ENCODE assay signal across 8 mouse cellular contexts in the genomic region with DNA sequence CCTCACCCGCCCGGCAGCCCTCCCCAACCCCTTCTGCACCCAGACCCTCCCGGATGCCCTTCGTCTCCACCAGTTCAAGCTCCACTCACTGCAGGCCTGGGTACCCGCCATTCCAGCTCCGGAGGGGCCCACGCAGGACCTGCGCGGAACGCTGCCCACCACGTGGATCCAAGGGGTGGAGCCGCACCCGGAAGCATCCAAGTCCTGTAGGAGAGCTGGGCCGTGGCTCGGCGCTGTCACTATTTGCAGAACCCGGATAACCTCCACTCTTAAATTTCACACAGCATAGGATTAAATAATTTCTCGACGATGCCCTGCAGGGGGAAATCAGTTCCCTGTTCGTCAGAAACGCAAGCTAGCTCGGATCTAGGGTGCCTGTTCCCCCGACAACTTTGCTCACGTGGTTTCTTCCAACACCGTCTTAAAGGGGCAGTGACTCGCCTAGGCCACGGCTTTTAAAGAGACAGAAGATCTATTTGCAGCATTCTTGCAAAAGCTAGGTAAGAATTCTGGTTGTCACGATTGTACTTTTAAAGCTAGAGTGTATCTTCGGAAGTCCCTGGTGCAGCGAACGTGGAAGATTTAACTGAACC. TPM values are rescaled to one million over a fixed set of nuclear protein-coding genes. Genes with fewer than 3 reads are reported as not detected.
DNase-seq lines count a peak whose midpoint lies in the region; ATAC-seq and TF ChIP-seq lines count a peak whose summit lies in the region.

TSS of gene Cd3eap (minus strand) at position 185 of the 593 bp plus-strand sequence.
TSS of gene Ppp1r13l (plus strand) at position 451 of the 593 bp plus-strand sequence.

- peak within 1 kb of the TSS; percentile 98 for H3K4me2 ChIP-seq in embryonic facial prominence, embryonic 13.5 days
- peak within 1 kb of the TSS; percentile 98 for H3K4me2 ChIP-seq in limb, embryonic 12.5 days
- H3K4me2 ChIP-seq in midbrain, embryonic 14.5 days (ENCODE audit: low read length), result peak within 1 kb of the TSS; percentile 97

- H3K27ac ChIP-seq in embryonic facial prominence, embryonic 13.5 days, result peak within 1 kb of the TSS; percentile 71
- H3K27ac ChIP-seq in limb, embryonic 12.5 days, result peak within 1 kb of the TSS; percentile 50; the same call in 1 of the 2 replicates
- H3K27ac ChIP-seq in midbrain, embryonic 14.5 days (replicated peaks; ENCODE audit: low read depth, low read length), result no peak within 1 kb of the TSS; the same call in 1 of the 2 replicates
- H3K27ac ChIP-seq in spleen, adult 2 months (ENCODE audit: insufficient read depth, low read length), result peak within 1 kb of the TSS; percentile 41; the same call in 1 of the 2 replicates

- H3K27me3 ChIP-seq in embryonic facial prominence, embryonic 13.5 days, result peaks cover 11% of the 10 kb centered on the region
- peaks cover 16% of the 10 kb centered on the region for H3K27me3 ChIP-seq in limb, embryonic 12.5 days
- H3K27me3 ChIP-seq in midbrain, embryonic 14.5 days (ENCODE audit: control insufficient read depth, insufficient read depth, low read length), result 0 out of 2 replicates have a peak, but pooled peaks cover 6% of the 10 kb centered on the region
- H3K27me3 ChIP-seq in spleen, adult 2 months (ENCODE audit: control insufficient read depth, insufficient read depth, low read length), result peaks cover 6% of the 10 kb centered on the region

- peak within 1 kb of the TSS; percentile 76 for H3K9ac ChIP-seq in embryonic facial prominence, embryonic 13.5 days
- H3K9ac ChIP-seq in limb, embryonic 12.5 days (replicated peaks), result peak within 1 kb of the TSS; percentile 68
- peak within 1 kb of the TSS; percentile 59 for H3K9ac ChIP-seq in midbrain, embryonic 14.5 days (replicated peaks; ENCODE audit: low read length)

- no peak for TF ChIP-seq POLR2A in spleen, adult 2 months (IDR thresholded peaks at IDR 0.05; ENCODE audit: low read depth, low read length)

- H3K4me3 ChIP-seq in embryonic facial prominence, embryonic 13.5 days, result peak within 1 kb of the TSS; percentile 66
- peak within 1 kb of the TSS; percentile 75 for H3K4me3 ChIP-seq in limb, embryonic 12.5 days (replicated peaks)
- H3K4me3 ChIP-seq in midbrain, embryonic 14.5 days (replicated peaks; ENCODE audit: low read depth, low read length), result peak within 1 kb of the TSS; percentile 70
- H3K4me3 ChIP-seq in spleen, adult 2 months (ENCODE audit: extremely low read depth, insufficient read depth, insufficient read length), result peak within 1 kb of the TSS; percentile 81

- no peaks in the 10 kb centered on the region for H3K9me3 ChIP-seq in embryonic facial prominence, embryonic 13.5 days
- no peaks in the 10 kb centered on the region for H3K9me3 ChIP-seq in limb, embryonic 12.5 days
- no peaks in the 10 kb centered on the region for H3K9me3 ChIP-seq in midbrain, embryonic 14.5 days (ENCODE audit: control insufficient read depth, low read length)

- 1% methylated on average over 30 of the region's 31 CpGs for WGBS in embryonic facial prominence, embryonic 13.5 days
- under 1% methylated on average over 31 of the region's 31 CpGs for WGBS in limb, embryonic 12.5 days
- under 1% methylated on average over 31 of the region's 31 CpGs for WGBS in midbrain, embryonic 14.5 days
- WGBS in spleen, adult 2 months, result under 1% methylated on average over 31 of the region's 31 CpGs

- TF ChIP-seq CTCF in spleen, adult 2 months (IDR thresholded peaks at IDR 0.05; ENCODE audit: extremely low read depth, insufficient read depth, insufficient read length, insufficient replicate concordance), result no peak

- peaks cover 43% of the 10 kb centered on the region for H3K4me1 ChIP-seq in embryonic facial prominence, embryonic 13.5 days
- peaks cover 21% of the 10 kb centered on the region for H3K4me1 ChIP-seq in limb, embryonic 12.5 days (replicated peaks)
- H3K4me1 ChIP-seq in midbrain, embryonic 14.5 days (ENCODE audit: control insufficient read depth, insufficient read depth, low read length), result peaks cover 26% of the 10 kb centered on the region
- H3K4me1 ChIP-seq in spleen, adult 2 months (ENCODE audit: control insufficient read depth, insufficient read depth, insufficient read length), result peaks cover 12% of the 10 kb centered on the region

- H3K36me3 ChIP-seq in embryonic facial prominence, embryonic 13.5 days, result peaks cover 32% of the 10 kb centered on the region
- H3K36me3 ChIP-seq in limb, embryonic 12.5 days, result peaks cover 34% of the 10 kb centered on the region
- H3K36me3 ChIP-seq in midbrain, embryonic 14.5 days (ENCODE audit: control insufficient read depth, insufficient read depth, low read length), result peaks cover 27% of the 10 kb centered on the region
- H3K36me3 ChIP-seq in spleen, adult 2 months (ENCODE audit: control insufficient read depth, insufficient read depth, low read length), result peaks cover 4% of the 10 kb centered on the region; the same call in 1 of the 2 replicates

- peak; percentile 73 for ATAC-seq in embryonic facial prominence, embryonic 13.5 days (ENCODE audit: insufficient number of reproducible peaks, insufficient read depth, low FRiP score, low TSS enrichment, low read depth)
- peak; percentile 21 for ATAC-seq in limb, embryonic 12.5 days (ENCODE audit: insufficient number of reproducible peaks, insufficient read depth, low FRiP score, low TSS enrichment, low read depth)
- peak; percentile 84 for ATAC-seq in midbrain, embryonic 14.5 days (ENCODE audit: low FRiP score, low TSS enrichment)

- peak; percentile 97 for DNase-seq in A20 (ENCODE audit: low read depth, low spot score)
- peak; percentile 69 to 71 for DNase-seq in adrenal gland, postnatal 4 days (ENCODE audit: low spot score in 2 of 2)
- peak; percentile 88 for DNase-seq in heart, adult 8-10 months (ENCODE audit: low spot score)
- peak; percentile 83 to 86 for DNase-seq in kidney, adult 8-10 months
- DNase-seq in midbrain, embryonic 14.5 days, result peak; percentile 91
- peak; percentile 75 to 84 for DNase-seq in spleen, adult 2 months (ENCODE audit: low read depth in 1 of 2, low spot score in 2 of 2)

RNA-seq across cellular contexts. Expression of gene Cd3eap, which starts in this region (rescaled TPM):
- 10 to 100 TPM; 14.1 to 16.1 TPM for total RNA-seq in adrenal gland, postnatal 4 days (2021)
- polyA plus RNA-seq in embryonic facial prominence, embryonic 13.5 days (2015; fragmentation: Nextera tagmentation; extraction: Ambion mirVana), result 29.4 and 30.5 TPM in 2 replicates
- total RNA-seq in heart, adult 8-10 months (2022), result 10 to 100 TPM in 1 of 4 experiments, 1 to 10 TPM in 3; 8.8 to 12.7 (median 9.4) TPM
- 28.4 TPM in 2 replicates for polyA plus RNA-seq in limb, embryonic 12.5 days (2016; fragmentation: Nextera tagmentation; extraction: Ambion mirVana)
- polyA plus RNA-seq in midbrain, embryonic 14.5 days (2014; fragmentation: Nextera tagmentation; extraction: Ambion mirVana), result 16.4 and 18.9 TPM in 2 replicates
- 5.8 and 5.9 TPM in 2 replicates for polyA plus RNA-seq in spleen, adult 2 months (2012; rRNA removed)

RNA-seq across cellular contexts. Expression of gene Ppp1r13l, which starts in this region (rescaled TPM):
- 1 to 10 TPM; 9.1 to 9.6 TPM for total RNA-seq in adrenal gland, postnatal 4 days (2021)
- 8.3 and 12.6 TPM in 2 replicates for polyA plus RNA-seq in embryonic facial prominence, embryonic 13.5 days (2015; fragmentation: Nextera tagmentation; extraction: Ambion mirVana)
- 10 to 100 TPM; 31.6 to 66.7 (median 47.6) TPM for total RNA-seq in heart, adult 8-10 months (2022)
- polyA plus RNA-seq in limb, embryonic 12.5 days (2016; fragmentation: Nextera tagmentation; extraction: Ambion mirVana), result 7.1 and 9.3 TPM in 2 replicates
- 1.6 and 1.9 TPM in 2 replicates for polyA plus RNA-seq in midbrain, embryonic 14.5 days (2014; fragmentation: Nextera tagmentation; extraction: Ambion mirVana)
- 2.2 and 2.5 TPM in 2 replicates for polyA plus RNA-seq in spleen, adult 2 months (2012; rRNA removed)

Comparison
In these comparisons a context has a peak if more than half of its experiments do, and no peak if none do; other contexts are left out.
1. ATAC-seq: peak in every context shown above with its lines; median percentile 84 in midbrain, embryonic 14.5 days; 73 in embryonic facial prominence, embryonic 13.5 days; 21 in limb, embryonic 12.5 days.